Mouse (Mus musculus) embryonic facial prominence, embryonic 11.5 days (tissue): Measurements from ENCODE around the gene Syngr4. TPM values are rescaled to one million over a fixed set of nuclear protein-coding genes. Genes with fewer than 3 reads are reported as not detected.
"Not testable (repeated sequence)": the region's sequence is repeated elsewhere in the genome, so short reads cannot be mapped to it uniquely, and the experiment has no call there.

Source experiments
- ATAC-seq: fragments of 200-750 bp; cut with Nextera tagmentation; replicated peaks from 2 replicates; pipeline ENCODE4 v1.8.0; 2017; ENCODE audit warnings: low read depth; ENCODE audit not compliant: insufficient number of reproducible peaks, low FRiP score, low TSS enrichment
- DNase-seq: peaks from one replicate; pipeline ENCODE4 v3.0.0-alpha.2; 2015; ENCODE audit warnings: low spot score
- H3K27ac ChIP-seq: fragments of 300-500 bp; sonication (generic); replicated peaks from 2 replicates; pipeline ENCODE4 v1.5.1; 2014; ENCODE audit warnings: mild to moderate bottlenecking, low read depth, low read length, control low read depth
- H3K27me3 ChIP-seq: fragments of 300-500 bp; sonication (generic); 2 replicates; pipeline ENCODE4 v1.6.1; 2014; ENCODE audit warnings: mild to moderate bottlenecking, low read length, moderate library complexity, mixed read lengths; ENCODE audit not compliant: control insufficient read depth, insufficient read depth
- H3K36me3 ChIP-seq: fragments of 300-500 bp; sonication (generic); replicated peaks from 2 replicates; pipeline ENCODE4 v1.6.1; 2014; ENCODE audit warnings: low read depth, mild to moderate bottlenecking, low read length, moderate library complexity, mixed read lengths; ENCODE audit not compliant: control insufficient read depth, insufficient read depth
- H3K4me1 ChIP-seq: fragments of 300-500 bp; sonication (generic); 2 replicates; pipeline ENCODE4 v1.6.1; 2014; ENCODE audit warnings: low read length, mixed read lengths; ENCODE audit not compliant: control insufficient read depth, insufficient read depth
- H3K4me2 ChIP-seq: fragments of 300-500 bp; sonication (generic); 2 replicates; pipeline ENCODE4 v1.6.1; 2014; ENCODE audit warnings: low read depth, mild to moderate bottlenecking, control low read depth, low read length, moderate library complexity
- H3K4me3 ChIP-seq: fragments of 300-500 bp; sonication (generic); 2 replicates; pipeline ENCODE4 v1.5.1; 2014; ENCODE audit warnings: low read depth, low read length, control low read depth
- H3K9ac ChIP-seq: fragments of 300-500 bp; sonication (generic); replicated peaks from 2 replicates; pipeline ENCODE4 v1.6.1; 2014; ENCODE audit warnings: mild to moderate bottlenecking, control low read depth, low read length
- H3K9me3 ChIP-seq: fragments of 300-500 bp; sonication (generic); replicated peaks from 2 replicates; pipeline ENCODE4 v1.6.1; 2016; ENCODE audit warnings: mild to moderate bottlenecking, low read length, inconsistent platforms, mixed read lengths; ENCODE audit not compliant: control insufficient read depth
- WGBS: fragments of 180-500 bp; shearing (Covaris S2); extraction: QIAGEN DNeasy Blood & Tissue Kit; methylation state at CpG from one replicate; pipeline ENCODE4 v1.1.7; 2014; 5-methylcytosine and 5-hydroxymethylcytosine counted together
- polyA plus RNA-seq: library from polyadenylated mRNA; unstranded; fragments of >200 nt; fragmentation: Nextera tagmentation; extraction: Ambion mirVana; gene quantifications from 2 replicates; pipeline ENCODE4 v1.2.1, GENCODE M21; 2014

Syngr4 gene
- polyA plus RNA-seq, 1 experiment from 2014 or later: 1.0 TPM

GRCm38 (mm10) chr7:45908384-45908783, 11.9 kb upstream of the Syngr4 start:
- H3K4me2 ChIP-seq: no peak overlapping the region
- no peaks in the 10 kb centered on the region for H3K9me3 ChIP-seq
- no peak overlapping the region for H3K4me3 ChIP-seq
- H3K9ac ChIP-seq: no peak overlapping the region
- no peak overlapping the region for H3K27ac ChIP-seq
- H3K4me1 ChIP-seq: no peaks in the 10 kb centered on the region
- no peaks in the 10 kb centered on the region for H3K27me3 ChIP-seq
- no peaks in the 10 kb centered on the region for H3K36me3 ChIP-seq
- no peak for DNase-seq
- no peak for ATAC-seq

- Histone ChIP-seq H3K27ac (no peak overlapping the region), H3K9me3 (no peaks in the 10 kb centered on the region), H3K4me1 (no peaks in the 10 kb centered on the region), H3K4me2 (no peak overlapping the region), H3K4me3 (no peak overlapping the region), H3K9ac (no peak overlapping the region), H3K36me3 (no peaks in the 10 kb centered on the region), H3K27me3 (no peaks in the 10 kb centered on the region)
- 85% methylated on average over 9 of the region's 9 CpGs for WGBS
- no peak for DNase-seq
- no peak for ATAC-seq
These were observed 10.1 kb upstream of the Syngr4 start for GRCm38 (mm10) chr7:45906622-45907021.

GRCm38 (mm10) chr7:45902481-45903002, 6.0 kb upstream of the Syngr4 start:
- DNase-seq: peak; percentile 30
- no peak overlapping the region for H3K27ac ChIP-seq

GRCm38 (mm10) chr7:45901562-45901961, 5.0 kb upstream of the Syngr4 start:
- no peak overlapping the region for H3K27ac ChIP-seq
- ATAC-seq: no peak
- H3K27me3 ChIP-seq: no peaks in the 10 kb centered on the region
- H3K4me2 ChIP-seq: no peak overlapping the region
- no peak overlapping the region for H3K9ac ChIP-seq
- H3K9me3 ChIP-seq: no peaks in the 10 kb centered on the region
- 53% methylated on average over 5 of the region's 5 CpGs for WGBS
- H3K4me3 ChIP-seq: no peak overlapping the region
- no peaks in the 10 kb centered on the region for H3K36me3 ChIP-seq
- H3K4me1 ChIP-seq: no peaks in the 10 kb centered on the region
- DNase-seq: peak; percentile 33

More at GRCm38 (mm10) chr7:45902481-45903002, 6.0 kb upstream of the Syngr4 start:
- Histone ChIP-seq H3K36me3 (no peaks in the 10 kb centered on the region), H3K9ac (no peak overlapping the region), H3K9me3 (no peaks in the 10 kb centered on the region), H3K4me1 (no peaks in the 10 kb centered on the region), H3K27me3 (no peaks in the 10 kb centered on the region), H3K4me2 (no peak overlapping the region), H3K4me3 (no peak overlapping the region)
- WGBS: 76% methylated on average over 12 of the region's 12 CpGs
- ATAC-seq: no peak

GRCm38 (mm10) chr7:45898125-45898524, 1.6 kb upstream of the Syngr4 start:
- H3K4me1 ChIP-seq, H3K4me3 ChIP-seq, H3K36me3 ChIP-seq, H3K9me3 ChIP-seq, H3K9ac ChIP-seq, ATAC-seq, H3K4me2 ChIP-seq, H3K27ac ChIP-seq, H3K27me3 ChIP-seq: not testable (repeated sequence)
- WGBS: 64% methylated on average over 4 of the region's 4 CpGs
- DNase-seq: peak; percentile 62

- WGBS: 2% methylated on average over 19 of the region's 19 CpGs
- peak overlapping the region; percentile 84 for H3K4me2 ChIP-seq
- DNase-seq (peak; percentile 59), ATAC-seq (peak; percentile 56)
- H3K4me1 ChIP-seq: no peaks in the 10 kb centered on the region
- peak overlapping the region; percentile 72 for H3K9ac ChIP-seq
- H3K36me3 ChIP-seq: no peaks in the 10 kb centered on the region
- H3K27me3 ChIP-seq: no peaks in the 10 kb centered on the region
- H3K4me3 ChIP-seq: peak overlapping the region; percentile 49
- no peak overlapping the region for H3K27ac ChIP-seq
- no peaks in the 10 kb centered on the region for H3K9me3 ChIP-seq
These were observed 794 bp upstream of the Syngr4 start for GRCm38 (mm10) chr7:45897258-45897757.

GRCm38 (mm10) chr7:45895931-45896516, 490 bp downstream of the Syngr4 start:
- Histone ChIP-seq H3K4me2 (peak overlapping the region; percentile 14; the same call in 1 of the 2 replicates), H3K27me3 (no peaks in the 10 kb centered on the region), H3K9ac (peak overlapping the region; percentile 37; the same call in 1 of the 2 replicates), H3K4me3 (peak overlapping the region; percentile 49; the same call in 1 of the 2 replicates), H3K36me3 (no peaks in the 10 kb centered on the region), H3K27ac (no peak overlapping the region), H3K4me1 (no peaks in the 10 kb centered on the region), H3K9me3 (no peaks in the 10 kb centered on the region)
- WGBS: 70% methylated on average over 6 of the region's 6 CpGs
- peak; percentile 55 for ATAC-seq
- no peak for DNase-seq

- Histone ChIP-seq H3K4me1 (no peaks in the 10 kb centered on the region), H3K9me3 (no peaks in the 10 kb centered on the region), H3K27me3 (no peaks in the 10 kb centered on the region), H3K4me3 (no peak overlapping the region), H3K27ac (no peak overlapping the region), H3K36me3 (no peaks in the 10 kb centered on the region), H3K4me2 (no peak overlapping the region), H3K9ac (no peak overlapping the region)
- DNase-seq (no peak), ATAC-seq (no peak)
- WGBS: 85% methylated on average over 2 of the region's 2 CpGs
These were observed 3.9 kb downstream of the Syngr4 start for GRCm38 (mm10) chr7:45892651-45893050.
